Mouse (Mus musculus) stomach, postnatal 0 days (tissue): ENCODE measurements at regions not wholly inside any gene's neighbourhood (a gene's known extent, or its start where the extent isn't known, plus 50 kb on each side); places are given as distances from the start of the nearest gene placed in this dataset.

Experiments
- CTCF ChIP-seq: IDR thresholded peaks from 2 replicates; pipeline ENCODE4 v1.5.1; 2016; ENCODE audit warnings: antibody characterized with exemption, low read depth, mild to moderate bottlenecking, moderate library complexity
- EP300 ChIP-seq: optimal IDR thresholded peaks from 2 replicates; pipeline ENCODE3; 2016; ENCODE audit warnings: antibody characterized with exemption

DNA sequence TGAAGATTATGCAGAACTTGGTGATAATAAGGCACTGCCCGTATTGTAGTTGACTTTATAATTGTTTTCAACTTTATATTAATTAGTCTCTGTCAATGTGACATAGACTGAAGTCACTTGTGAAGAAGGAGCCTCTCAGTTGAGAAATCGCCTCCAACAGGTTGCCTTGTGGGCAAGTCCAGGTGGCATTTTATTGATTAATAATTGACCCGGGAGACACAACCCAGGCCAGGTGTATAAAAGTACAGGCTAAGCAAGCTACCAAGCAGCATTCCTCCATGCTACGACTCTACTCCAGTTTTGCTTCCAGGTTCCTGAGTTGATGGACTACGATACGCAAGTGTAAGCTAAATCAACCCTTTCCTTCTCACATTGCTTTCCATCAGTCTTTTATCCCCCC is 268.2 kb upstream of the Klf3 start:
- TF ChIP-seq CTCF: no peak
- no peak for TF ChIP-seq EP300
